Mouse (Mus musculus) T-helper 1 cell (primary cell): Measurements from ENCODE around the gene 2210408I21Rik.
"Not testable (repeated sequence)": the region's sequence is repeated elsewhere in the genome, so short reads cannot be mapped to it uniquely, and the experiment has no call there.

Source experiments
- in situ Hi-C: fragments of 300-600 bp; cut with MboI, MseI; formaldehyde crosslinking; loops from one replicate; pipeline ENCODE4 v1.15.1; 2025; ENCODE audit warnings: high pct_unique_total_duplicates

The 2210408I21Rik gene

DNA sequence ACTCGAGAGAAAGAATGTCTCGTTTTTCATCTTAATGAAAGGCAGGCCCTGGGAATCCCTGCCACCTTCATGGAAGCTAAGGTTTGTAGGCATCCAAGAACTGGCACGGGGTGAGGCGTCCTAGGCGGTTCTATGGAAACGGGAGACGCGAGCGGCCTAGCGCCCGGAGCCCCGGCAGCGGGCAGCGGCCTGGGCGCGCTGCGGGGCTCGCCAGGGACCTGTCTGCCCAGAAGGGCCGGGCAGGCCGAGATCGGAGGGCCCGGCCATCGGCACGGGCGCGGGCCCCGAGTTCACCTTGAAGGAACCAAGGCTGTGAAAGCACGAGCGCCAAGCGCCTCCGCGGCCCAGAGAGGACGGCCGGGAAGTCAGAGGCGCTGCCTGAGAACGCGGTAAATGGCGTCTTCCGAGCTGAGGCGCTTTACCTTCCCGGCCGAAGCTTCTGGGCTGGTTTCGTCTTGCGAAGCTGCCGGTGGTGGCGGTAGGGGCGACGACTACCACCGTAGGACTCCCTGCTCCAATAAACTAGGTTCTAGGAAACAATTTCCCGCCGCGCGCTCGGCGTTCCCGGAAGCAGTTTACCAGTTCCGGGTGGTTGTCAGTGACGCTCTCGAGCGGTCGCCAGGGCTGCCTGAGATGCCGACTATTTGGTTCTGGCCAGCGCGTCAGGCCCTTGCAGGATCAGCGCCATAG is at the start of gene 2210408I21Rik, which contains the start of gene Slf1:
Gene 2210408I21Rik, plus strand, starts transcription at position 610 of the 690 bp plus-strand sequence.
Gene Slf1, minus strand, starts transcription at position 543 of the 690 bp plus-strand sequence.
- in situ Hi-C loops: loop anchor here (25.0 kb wide), 1 partner anchor 1298 kb away; the partner anchor contains the start of gene Glrx

DNA sequence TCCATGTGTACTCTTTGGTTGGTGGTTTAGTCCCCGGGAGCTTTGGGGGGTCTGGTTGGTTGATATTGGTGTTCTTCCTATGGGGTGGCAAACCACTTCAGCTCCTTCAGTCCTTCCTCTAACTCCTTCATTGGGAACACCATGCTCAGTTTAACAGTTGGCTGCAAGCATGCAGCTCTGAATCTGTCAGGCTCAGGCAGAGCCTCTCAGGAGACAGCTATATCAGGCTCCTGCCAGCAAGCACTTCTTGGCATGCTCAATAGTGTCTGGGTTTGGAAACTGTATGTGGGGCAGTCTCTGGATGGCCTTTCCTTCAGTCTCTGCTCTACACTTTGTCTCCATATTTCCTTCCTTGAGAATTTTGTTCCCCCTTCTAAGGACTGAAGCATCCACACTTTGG is 42.5 kb upstream of the 2210408I21Rik start:
- in situ Hi-C loops: not testable (repeated sequence)

DNA sequence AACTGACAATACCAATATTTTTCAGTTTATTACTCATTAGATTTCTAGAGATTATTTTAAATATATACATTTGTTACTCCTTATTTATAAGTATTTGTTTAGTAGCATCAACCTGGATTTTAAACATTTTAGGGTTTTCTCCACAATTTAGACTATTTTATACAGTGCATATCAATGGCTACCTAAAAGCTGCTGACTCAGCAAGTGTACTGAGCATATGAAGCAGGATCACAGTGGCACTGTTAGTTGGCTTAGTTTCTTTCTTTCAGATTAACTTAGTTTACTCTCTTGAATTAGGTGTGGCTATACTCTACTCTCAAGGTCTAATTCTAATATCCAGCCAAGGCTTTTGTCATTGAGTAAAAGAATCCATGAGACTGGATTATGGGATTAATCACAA is 27.6 kb upstream of the 2210408I21Rik start:
- in situ Hi-C loops: no loop called here

DNA sequence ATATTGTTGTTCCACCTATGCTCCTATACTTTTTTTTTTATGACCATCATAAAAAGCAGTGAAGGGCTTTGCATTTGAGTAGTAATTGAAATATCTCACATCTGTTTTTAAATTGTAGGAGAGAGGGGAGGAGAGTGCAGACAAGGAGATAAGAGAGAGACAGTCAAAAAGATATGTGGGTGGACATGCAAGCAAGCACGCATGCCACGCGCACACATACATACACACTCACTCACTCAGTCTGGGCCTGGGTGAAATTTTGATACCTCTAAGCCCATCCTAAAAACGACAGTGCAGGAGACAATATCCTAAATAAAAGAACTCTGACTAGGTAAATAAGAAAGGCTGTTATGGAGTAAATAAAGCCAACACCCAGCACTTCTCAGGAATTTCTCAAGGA is 16.6 kb upstream of the 2210408I21Rik start:
- in situ Hi-C loops: no loop called here

DNA sequence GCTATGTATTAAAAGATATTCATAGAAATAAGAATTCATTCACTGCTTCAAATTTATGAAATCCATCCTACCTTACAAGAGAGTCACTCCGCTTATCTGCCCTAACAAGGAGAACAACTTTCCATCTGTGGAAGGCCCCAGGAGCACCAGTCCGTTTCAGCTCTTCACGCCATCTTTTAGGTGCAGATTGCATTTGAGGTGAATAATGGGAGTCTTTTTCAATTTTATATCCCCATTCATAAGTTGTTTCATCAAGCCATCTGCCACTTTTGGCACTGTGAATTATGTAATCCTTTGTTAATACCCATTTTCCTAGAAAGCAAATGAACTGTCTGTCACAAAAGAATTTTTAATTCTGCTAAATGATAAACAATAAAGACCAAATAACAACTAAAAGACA is 10.2 kb upstream of the 2210408I21Rik start:
- in situ Hi-C loops: loop anchor here (25.0 kb wide), 1 partner anchor 1288 kb away; the partner anchor contains the start of gene Glrx

DNA sequence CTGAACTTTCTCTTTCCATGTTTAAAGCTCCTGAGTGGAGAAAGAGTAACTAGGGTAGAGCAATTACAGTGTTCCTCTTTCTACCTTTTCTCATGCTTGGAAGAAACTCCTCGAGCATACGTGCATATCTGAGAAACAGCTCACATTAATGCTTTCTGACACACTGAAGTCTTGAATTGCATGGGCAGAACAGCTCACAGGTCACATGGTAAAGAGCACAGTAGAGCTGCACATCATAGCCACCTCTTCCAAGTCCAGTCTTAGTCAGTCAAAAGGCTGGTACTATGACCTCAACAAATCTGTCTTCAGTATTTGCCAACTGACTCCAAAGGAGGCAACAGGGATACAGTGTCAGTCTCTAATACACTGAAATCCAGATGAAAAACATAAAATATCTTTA is 7.1 kb upstream of the 2210408I21Rik start:
- in situ Hi-C loops: loop anchor here (25.0 kb wide), 1 partner anchor 1291 kb away; the partner anchor contains the start of gene Glrx

DNA sequence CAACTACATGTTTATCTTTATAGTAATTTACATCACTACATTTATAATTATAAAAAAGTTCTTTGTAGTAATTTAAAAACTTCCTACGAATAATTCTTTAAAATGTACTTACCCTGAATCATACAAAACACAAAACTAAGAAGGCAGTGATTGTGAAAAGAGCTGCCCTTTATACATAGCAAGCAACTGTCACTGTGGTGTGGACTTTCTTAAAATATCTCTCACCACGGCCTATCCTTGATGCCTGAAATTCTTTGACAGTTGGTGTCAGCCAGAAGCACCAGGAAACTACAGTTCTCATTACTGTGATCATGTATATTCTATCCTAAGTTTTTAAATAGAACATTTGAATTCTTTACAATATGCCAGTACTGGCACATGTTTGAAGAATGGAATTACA is 4.2 kb upstream of the 2210408I21Rik start:
- in situ Hi-C loops: loop anchor here (25.0 kb wide), 1 partner anchor 1294 kb away; the partner anchor contains the start of gene Glrx

DNA sequence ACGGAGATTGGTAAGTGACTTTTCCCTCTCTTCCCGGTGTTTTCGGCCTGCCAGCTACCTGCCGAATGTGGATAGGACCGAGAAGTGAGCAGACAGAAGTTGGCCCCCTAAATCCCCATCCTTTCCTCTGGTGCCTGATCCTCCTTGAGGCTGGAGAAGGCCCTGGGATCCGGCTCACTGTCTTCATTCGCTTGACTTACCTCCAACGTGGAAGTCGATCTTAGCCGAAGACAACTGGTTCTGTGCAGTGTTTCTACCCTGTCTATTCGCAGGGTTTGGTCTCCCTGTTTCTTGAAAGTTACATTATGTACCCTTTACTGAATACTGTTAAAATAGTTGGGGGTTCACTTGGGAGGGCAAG is 261 bp downstream of the 2210408I21Rik start:
- in situ Hi-C loops: loop anchor here (25.0 kb wide), 1 partner anchor 1298 kb away; the partner anchor contains the start of gene Glrx

DNA sequence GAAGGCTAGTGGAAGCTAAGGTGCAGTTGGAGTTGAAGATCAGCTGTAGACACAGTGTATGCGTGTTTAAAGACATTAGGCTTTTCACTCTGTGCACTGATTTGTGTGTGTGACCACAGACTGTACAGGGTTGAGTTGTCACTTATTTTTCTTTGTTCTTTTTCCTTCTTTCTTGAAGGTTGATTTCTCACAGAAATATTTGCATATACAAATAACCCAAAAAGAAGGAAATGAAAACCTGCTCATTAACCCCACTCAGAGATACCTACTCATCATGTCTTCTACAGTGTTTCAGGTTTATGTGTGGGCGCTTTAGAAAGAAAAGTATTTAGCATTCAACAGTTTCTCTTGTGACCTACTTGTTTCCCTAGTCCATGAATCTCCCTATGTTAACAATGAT is 5.5 kb downstream of the 2210408I21Rik start:
- in situ Hi-C loops: loop anchor here (25.0 kb wide), 1 partner anchor 1304 kb away; the partner anchor contains the start of gene Glrx

DNA sequence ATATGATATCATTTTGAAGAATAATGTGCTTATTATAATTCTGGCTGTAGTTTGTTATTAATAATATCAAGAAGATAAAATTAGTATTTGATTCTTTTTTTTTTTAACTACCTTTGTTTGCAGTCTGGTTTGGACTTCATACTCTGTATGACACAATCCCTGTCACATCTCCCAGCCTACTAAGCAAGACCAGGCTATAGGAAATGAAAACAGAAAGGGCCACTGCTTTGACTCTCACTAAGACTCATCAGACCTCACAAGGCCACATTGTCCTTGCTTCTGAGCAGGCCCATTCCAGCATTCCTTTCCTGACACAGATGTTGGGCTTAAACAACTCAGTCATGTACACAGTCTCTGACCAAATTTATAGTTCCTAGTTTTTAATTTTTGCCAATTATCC is 42.6 kb downstream of the 2210408I21Rik start:
- in situ Hi-C loops: no loop called here

DNA sequence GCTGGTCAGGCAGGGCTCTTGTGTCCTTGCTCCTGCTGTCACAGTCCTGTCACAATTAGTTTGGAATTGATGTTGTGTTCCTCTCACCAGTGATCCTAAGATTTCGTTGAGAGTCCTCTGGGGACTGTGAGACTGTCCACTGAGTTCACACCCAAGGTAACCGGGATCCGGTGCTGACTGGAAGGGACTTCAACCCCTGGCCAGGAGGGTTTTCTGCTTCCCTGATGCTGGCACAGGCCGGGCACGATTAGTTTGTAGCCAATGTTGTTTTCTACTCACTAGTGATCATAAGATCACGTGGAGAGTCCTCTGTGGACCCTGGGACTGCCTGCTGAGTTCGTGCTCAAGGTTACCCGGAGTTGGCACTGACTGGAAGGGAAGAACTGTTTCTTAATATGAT is 55.3 kb downstream of the 2210408I21Rik start:
- in situ Hi-C loops: no loop called here

DNA sequence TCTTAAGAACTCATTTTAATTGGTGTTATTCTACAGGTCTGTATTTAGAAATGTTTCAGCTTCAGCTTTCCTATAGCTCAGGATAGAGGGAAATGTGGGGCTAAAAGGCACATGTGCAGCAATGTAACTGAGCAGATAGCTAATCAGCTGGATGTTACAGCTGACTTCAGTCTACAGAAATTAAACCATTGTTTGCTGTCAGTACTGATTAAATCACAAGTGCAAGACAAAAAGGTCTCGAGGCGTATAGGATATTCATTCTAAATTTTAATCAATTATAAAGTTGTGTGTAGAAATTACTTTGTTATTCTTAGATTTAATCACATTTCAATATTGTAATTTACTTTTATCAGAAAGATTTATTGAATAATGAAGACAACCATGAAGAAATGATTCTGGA is 56.9 kb downstream of the 2210408I21Rik start:
- in situ Hi-C loops: no loop called here

DNA sequence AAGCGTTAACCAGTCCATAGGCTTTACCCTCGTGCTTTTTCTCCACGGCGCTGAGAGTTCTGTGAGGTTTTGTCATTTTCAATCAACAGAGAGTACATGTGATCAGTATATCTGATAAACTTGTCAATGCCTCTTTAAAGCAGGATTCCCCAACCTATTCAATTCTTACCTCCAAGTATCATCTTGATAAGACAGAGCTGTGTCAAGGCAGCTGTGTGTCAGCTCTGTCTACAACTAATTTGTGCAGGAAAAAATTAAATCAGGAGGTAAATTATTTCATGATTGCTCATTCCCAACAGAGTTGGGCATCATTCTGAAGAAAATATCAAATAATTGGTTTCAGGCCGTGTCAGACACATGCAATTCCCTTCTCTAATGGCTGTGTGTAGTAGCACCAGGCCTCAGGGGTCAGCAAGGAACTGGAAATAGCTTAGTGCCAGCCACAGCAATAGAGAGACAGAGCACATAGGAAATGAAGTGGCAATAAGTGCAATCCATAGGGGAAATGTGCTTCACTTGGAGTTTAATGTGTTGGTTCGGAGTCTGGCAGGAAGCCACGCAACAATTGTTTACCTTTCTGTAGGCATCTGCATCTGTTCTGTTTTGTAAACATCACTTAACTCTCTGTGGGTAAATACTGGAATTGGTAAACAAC is 73.6 kb downstream of the 2210408I21Rik start:
- in situ Hi-C loops: loop anchor here (25.0 kb wide), 1 partner anchor 372 kb away; no protein-coding TSS in a partner anchor

DNA sequence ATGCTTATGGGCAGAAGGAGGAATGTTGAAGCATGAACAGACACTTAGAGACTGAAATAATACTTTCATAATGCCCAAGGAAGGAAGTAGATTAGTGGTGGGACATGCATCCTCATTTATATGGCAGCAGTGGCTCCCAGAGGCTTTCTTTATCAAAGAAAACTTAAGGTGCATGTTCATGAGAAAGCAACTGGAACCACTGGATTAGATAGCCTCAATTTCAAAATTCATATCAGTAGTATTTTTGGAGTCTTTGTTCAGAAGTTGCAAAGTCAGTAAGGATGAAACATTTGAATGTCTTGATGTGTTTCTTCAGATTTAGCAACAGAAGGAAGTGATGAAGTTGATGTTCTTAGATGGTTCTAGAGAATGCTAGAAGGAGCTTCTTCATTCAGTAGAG is 77.9 kb downstream of the 2210408I21Rik start:
- in situ Hi-C loops: loop anchor here (25.0 kb wide), 1 partner anchor 376 kb away; no protein-coding TSS in a partner anchor

DNA sequence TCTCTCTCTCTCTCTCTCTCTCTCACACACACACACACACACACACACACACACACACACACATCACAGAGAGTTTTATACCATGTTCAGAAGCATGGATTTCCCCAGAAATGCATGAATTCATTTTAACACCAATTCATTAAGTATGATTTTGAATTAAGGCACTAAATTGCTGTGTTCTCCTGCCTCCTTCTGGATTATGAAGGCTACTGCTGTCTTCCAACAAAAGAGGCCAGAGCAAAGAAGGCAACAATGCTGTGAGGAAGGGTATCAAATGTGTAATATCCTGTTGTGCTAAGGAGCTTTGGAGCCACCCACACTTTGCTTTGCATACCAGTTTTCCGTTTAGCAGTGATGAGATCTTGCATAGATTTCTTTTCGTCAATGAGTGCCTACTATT is 80.1 kb downstream of the 2210408I21Rik start:
- in situ Hi-C loops: loop anchor here (25.0 kb wide), 1 partner anchor 378 kb away; no protein-coding TSS in a partner anchor

DNA sequence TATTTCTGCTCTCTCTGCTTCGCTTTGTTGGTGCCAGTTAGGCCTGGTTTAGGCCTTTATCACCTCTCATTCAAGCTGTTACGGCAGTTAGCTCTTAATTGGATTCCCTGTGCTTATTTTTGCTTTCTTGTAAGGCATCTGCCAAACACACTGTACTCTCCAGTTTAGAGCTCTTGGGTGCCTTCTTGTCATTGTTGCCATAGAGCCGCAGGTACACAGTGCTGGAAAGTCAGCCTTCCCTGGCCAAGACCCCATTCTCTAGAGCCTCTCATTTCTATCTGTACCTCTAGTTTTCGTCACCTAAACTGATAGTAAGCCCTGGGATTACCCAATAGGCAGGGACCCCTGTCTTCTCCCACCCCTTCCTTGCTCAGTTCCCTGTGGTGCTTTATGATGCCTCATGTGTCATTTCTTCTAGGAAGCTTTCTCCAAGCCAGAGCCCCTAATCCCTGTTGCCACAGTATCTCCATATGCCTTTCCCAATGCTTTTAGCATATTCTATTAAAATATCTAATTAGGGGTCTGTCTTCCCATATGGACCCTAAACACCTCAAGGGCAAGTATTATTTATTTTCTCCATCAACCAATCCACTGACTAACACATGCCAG is 82.4 kb downstream of the 2210408I21Rik start:
- in situ Hi-C loops: loop anchor here (25.0 kb wide), 1 partner anchor 380 kb away; no protein-coding TSS in a partner anchor

DNA sequence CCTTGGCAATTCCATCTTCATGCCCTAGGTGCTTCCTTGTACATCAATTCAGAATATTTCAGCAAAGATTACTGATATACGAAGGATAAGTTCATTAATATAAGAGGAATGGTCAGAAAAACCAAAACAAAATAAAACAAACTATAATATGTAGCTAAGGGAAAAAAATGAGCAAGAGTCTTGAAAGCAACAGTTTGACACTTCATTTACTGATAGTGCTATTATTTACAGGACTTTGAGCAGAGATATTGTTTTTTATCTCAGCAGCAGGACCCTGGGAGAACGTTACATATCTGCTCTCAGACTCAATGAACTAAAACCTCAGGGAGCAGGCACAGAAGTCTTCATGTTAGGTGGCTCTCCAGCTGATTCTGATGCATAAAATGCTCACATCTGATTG is 85.7 kb downstream of the 2210408I21Rik start:
- in situ Hi-C loops: loop anchor here (10.0 to 25.0 kb wide), 2 partner anchors 384 to 936 kb away; no protein-coding TSS in a partner anchor

DNA sequence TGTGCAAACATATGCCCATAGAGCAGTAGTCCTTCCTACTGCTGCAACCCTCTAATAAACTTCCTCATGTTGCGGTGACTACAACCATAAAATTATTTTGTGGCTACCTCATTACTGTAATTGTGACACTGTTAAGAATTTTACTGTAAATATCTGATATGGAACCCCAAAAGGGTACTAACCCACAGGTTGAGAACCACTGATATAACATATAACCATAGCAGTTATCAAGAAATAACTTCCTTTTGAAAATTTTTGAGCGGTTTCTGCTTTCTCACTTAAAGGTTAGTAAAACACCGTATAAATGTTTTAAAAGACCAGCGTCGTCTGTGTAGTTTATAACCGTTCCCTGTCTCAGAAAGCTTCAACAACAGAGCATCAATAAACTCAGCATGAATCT is 121.2 kb downstream of the 2210408I21Rik start:
- in situ Hi-C loops: no loop called here

DNA sequence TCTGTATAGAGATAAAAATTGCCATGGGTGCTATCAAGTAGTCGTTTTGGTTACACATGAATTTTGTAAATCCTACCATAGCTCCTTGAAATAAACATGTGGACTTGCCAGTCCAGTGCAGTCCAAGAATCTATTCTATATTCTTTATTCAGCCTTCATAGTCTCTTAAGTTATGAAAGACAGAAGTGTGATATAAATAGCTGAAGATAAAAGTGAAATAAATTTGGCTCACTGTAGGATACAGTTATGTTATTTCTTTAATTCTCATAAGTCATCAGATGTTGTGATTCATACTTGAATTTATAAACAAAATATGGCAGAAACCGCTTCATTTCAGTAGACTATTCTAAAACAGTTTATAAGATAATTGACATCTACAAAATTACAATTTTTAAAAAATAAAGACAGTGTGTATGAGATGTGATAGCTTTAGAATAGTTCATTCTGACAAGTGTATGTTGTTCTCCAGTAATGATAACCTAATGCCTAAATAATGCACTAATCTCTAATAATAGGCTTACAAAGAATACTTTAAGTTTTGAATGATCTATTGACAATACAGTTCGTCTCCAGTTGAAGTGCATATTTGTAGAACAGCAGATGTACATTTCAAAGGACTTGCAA is 127.5 kb downstream of the 2210408I21Rik start:
- in situ Hi-C loops: no loop called here

DNA sequence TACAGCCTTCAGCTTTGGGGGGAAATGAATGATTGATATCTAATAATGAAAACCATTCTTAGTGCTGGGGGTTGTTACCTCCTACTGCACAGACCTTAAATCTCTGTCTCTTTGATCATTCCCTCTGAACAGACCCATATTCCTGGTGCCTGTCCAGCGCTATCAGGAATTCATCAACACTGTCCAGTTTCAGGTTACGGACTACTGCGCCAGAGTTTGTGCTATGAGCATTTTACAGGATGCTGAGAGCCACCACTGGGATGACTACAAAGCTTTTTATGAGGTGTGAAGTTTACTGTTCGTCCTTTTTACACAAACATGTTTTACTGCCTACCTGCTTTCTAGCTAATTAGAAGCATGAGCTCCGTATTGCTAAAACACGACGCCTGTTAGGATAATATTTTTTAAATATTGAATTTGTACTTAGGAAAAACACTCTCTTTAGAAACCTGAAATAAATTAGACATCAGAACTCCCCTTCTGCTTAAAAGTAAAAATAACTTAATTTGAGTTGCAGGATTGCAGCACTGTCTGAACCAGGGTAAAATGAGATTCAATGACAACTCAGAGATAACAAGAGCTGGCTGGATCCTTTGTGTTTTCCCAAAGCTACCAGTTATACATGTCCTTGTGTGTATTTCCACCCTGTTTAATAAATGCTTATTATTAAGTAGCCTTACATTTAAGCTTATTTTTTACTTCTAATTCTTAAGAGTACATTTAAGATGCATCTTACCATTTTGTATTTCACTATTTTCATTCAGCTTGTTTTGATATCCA is 128.2 kb downstream of the 2210408I21Rik start:
- in situ Hi-C loops: no loop called here

DNA sequence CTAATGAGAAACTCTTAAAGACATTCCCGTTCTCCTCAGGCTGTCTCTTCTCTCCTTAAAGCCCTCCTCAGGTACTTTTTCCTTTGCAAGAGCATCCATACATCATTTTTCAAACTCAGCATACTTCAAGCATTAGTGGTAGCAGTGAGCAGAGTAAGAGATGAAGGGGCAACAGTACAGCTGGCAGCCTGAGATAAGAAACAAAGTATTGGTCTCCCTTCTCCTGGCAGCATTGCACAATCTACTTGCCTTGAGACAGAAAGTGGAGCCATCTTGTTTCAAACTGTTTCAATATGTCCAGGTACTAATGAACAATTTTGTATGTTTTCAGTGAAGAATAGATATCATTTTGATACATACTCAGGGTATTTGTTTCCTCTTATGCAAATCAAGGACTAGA is 129.1 kb downstream of the 2210408I21Rik start:
- in situ Hi-C loops: no loop called here
